Mouse (Mus musculus) neural tube, embryonic 15.5 days (tissue): Measurements from ENCODE around the gene Rbms3. TPM values are rescaled to one million over a fixed set of nuclear protein-coding genes. Genes with fewer than 3 reads are reported as not detected.

Experiments
- ATAC-seq: fragments of 200-750 bp; cut with Nextera tagmentation; 2 replicates; pipeline ENCODE4 v1.8.0; 2017; ENCODE audit warnings: mild to moderate bottlenecking, moderate TSS enrichment, moderate library complexity; ENCODE audit not compliant: low FRiP score
- H3K27ac ChIP-seq: fragments of 300-500 bp; sonication (generic); replicated peaks from 2 replicates; pipeline ENCODE4 v1.5.1; 2015; ENCODE audit warnings: mild to moderate bottlenecking, inconsistent platforms
- H3K27me3 ChIP-seq: fragments of 300-500 bp; sonication (generic); replicated peaks from 2 replicates; pipeline ENCODE4 v1.6.1; 2015; ENCODE audit warnings: inconsistent platforms
- H3K36me3 ChIP-seq: fragments of 300-500 bp; sonication (generic); 2 replicates; pipeline ENCODE4 v1.6.1; 2015; ENCODE audit warnings: inconsistent platforms
- H3K4me1 ChIP-seq: fragments of 300-500 bp; sonication (generic); 2 replicates; pipeline ENCODE4 v1.6.1; 2015; ENCODE audit warnings: inconsistent platforms
- H3K4me2 ChIP-seq: fragments of 300-500 bp; sonication (generic); 2 replicates; pipeline ENCODE4 v1.6.1; 2015; ENCODE audit warnings: inconsistent platforms, mild to moderate bottlenecking, moderate library complexity
- H3K4me3 ChIP-seq: fragments of 300-500 bp; sonication (generic); replicated peaks from 2 replicates; pipeline ENCODE4 v1.5.1; 2015; ENCODE audit warnings: mild to moderate bottlenecking, inconsistent platforms
- H3K9ac ChIP-seq: fragments of 300-500 bp; sonication (generic); replicated peaks from 2 replicates; pipeline ENCODE4 v1.6.1; 2015; ENCODE audit warnings: mild to moderate bottlenecking, inconsistent platforms
- H3K9me3 ChIP-seq: fragments of 300-500 bp; sonication (generic); replicated peaks from 2 replicates; pipeline ENCODE4 v1.6.1; 2016; ENCODE audit warnings: inconsistent platforms
- WGBS: fragments of 180-500 bp; shearing (Covaris S2); methylation state at CpG from one replicate; pipeline ENCODE4 v1.1.7; 2015; ENCODE audit warnings: mixed read lengths; 5-methylcytosine and 5-hydroxymethylcytosine counted together
- polyA plus RNA-seq: library from polyadenylated mRNA; unstranded; fragments of >200 nt; fragmentation: Nextera tagmentation; extraction: Ambion mirVana; gene quantifications from 2 replicates; pipeline ENCODE4 v1.2.1, GENCODE M21; 2015

Rbms3 gene
- polyA plus RNA-seq, 1 experiment from 2014 or later = 83.4 TPM

- 87% methylated on average over 9 of the region's 9 CpGs for WGBS
- H3K4me3 ChIP-seq = no peak overlapping the region
- no peaks in the 10 kb centered on the region for H3K27me3 ChIP-seq
- no peak overlapping the region for H3K4me2 ChIP-seq
- no peak overlapping the region for H3K9ac ChIP-seq
- H3K9me3 ChIP-seq = no peaks in the 10 kb centered on the region
- ATAC-seq = no peak
- H3K36me3 ChIP-seq = no peaks in the 10 kb centered on the region
- H3K4me1 ChIP-seq = peaks cover 3% of the 10 kb centered on the region; the same call in 1 of the 2 replicates
- H3K27ac ChIP-seq = no peak overlapping the region
Observed at GRCm38 (mm10) chr9:116945689-116946088, 684.0 kb downstream of the Rbms3 start.

- no peak for ATAC-seq
- WGBS = 79% methylated on average over 15 of the region's 15 CpGs
- H3K4me2 ChIP-seq = no peak overlapping the region
- no peaks in the 10 kb centered on the region for H3K36me3 ChIP-seq
- no peaks in the 10 kb centered on the region for H3K9me3 ChIP-seq
- no peak overlapping the region for H3K27ac ChIP-seq
- H3K4me3 ChIP-seq = no peak overlapping the region
- no peak overlapping the region for H3K9ac ChIP-seq
- H3K27me3 ChIP-seq = no peaks in the 10 kb centered on the region
- peaks cover 3% of the 10 kb centered on the region; the same call in 1 of the 2 replicates for H3K4me1 ChIP-seq
Observed at GRCm38 (mm10) chr9:116943902-116944301, 685.8 kb downstream of the Rbms3 start.

DNA sequence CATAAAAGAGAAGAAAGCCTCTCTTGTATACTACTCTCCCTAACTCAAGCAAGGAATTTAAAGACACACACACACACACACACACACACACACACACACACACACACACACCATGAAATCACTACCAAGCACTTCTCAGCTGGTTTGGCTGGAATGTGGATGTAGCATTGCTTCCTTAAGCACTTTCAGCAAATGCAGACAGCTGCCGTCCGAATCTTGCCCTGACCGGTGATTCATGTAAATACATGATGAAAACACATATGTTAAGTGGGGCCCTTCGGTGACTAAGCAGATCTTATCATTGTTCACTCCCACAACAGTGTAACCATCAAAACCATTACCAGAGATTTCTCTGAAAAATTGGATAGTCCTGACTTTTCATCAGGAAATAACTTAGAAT, 688.6 kb downstream of the Rbms3 start:
- 81% methylated on average over 4 of the region's 4 CpGs for WGBS
- Histone ChIP-seq H3K9ac (no peak overlapping the region), H3K27ac (no peak overlapping the region), H3K4me2 (no peak overlapping the region), H3K9me3 (no peaks in the 10 kb centered on the region), H3K27me3 (no peaks in the 10 kb centered on the region), H3K4me1 (peaks cover 3% of the 10 kb centered on the region; the same call in 1 of the 2 replicates), H3K36me3 (no peaks in the 10 kb centered on the region), H3K4me3 (no peak overlapping the region)
- no peak for ATAC-seq

GRCm38 (mm10) chr9:116940693-116941092, 689.0 kb downstream of the Rbms3 start:
- Histone ChIP-seq H3K36me3 (no peaks in the 10 kb centered on the region), H3K4me1 (peaks cover 3% of the 10 kb centered on the region; the same call in 1 of the 2 replicates), H3K4me2 (no peak overlapping the region), H3K9me3 (no peaks in the 10 kb centered on the region), H3K4me3 (no peak overlapping the region), H3K9ac (no peak overlapping the region), H3K27ac (peak overlapping the region; percentile 47; the same call in 1 of the 2 replicates), H3K27me3 (no peaks in the 10 kb centered on the region)
- 0 out of 2 replicates have a peak, but pooled peaks have one; percentile 28 for ATAC-seq
- 69% methylated on average over 8 of the region's 8 CpGs for WGBS

DNA sequence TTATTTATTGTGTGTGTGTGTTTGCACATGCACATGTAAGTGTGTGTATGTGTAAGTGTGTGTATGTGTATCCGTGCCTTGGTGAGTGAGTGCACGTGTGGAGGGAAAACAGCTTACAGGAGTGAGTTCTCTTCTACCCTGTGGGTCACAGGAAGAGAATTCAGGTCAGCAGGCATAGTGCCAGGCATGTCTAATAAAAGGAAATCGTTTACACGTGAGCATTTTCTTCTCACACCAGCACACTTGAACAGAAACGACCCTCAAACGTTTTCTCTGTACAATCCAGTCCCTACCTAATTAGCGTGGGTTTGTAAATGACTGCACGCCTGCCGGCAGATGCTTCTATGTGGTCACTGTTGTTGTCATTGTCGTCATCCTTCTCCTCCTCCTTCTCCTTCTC, 701.4 kb downstream of the Rbms3 start:
- H3K4me1 ChIP-seq = peaks cover 2% of the 10 kb centered on the region
- H3K4me2 ChIP-seq = no peak overlapping the region
- H3K27ac ChIP-seq = no peak overlapping the region
- H3K9ac ChIP-seq = no peak overlapping the region
- no peaks in the 10 kb centered on the region for H3K27me3 ChIP-seq
- ATAC-seq = no peak
- no peaks in the 10 kb centered on the region for H3K36me3 ChIP-seq
- H3K9me3 ChIP-seq = no peaks in the 10 kb centered on the region
- H3K4me3 ChIP-seq = no peak overlapping the region
- 28% methylated on average over 10 of the region's 10 CpGs for WGBS

DNA sequence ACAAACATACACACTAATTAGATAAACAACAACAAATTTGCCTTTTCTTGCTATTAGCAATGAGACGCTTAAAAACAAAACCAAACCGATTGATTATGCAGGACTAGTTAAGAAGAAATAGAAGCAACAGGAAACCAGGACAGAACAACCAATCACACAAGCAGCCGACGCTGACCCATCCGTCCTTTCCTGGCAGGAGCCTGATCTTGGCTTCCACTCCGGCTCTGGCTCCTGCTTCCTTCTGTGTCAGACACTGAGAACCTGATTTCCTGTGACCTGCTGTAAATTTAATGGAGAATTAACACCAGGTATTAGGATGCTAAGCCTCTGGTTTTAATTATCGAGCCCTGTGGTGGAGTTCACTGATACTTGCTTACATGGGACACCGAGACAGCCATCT, 706.6 kb downstream of the Rbms3 start:
- H3K27ac ChIP-seq = no peak overlapping the region
- peaks cover 9% of the 10 kb centered on the region for H3K4me1 ChIP-seq
- no peaks in the 10 kb centered on the region for H3K27me3 ChIP-seq
- no peak overlapping the region for H3K4me2 ChIP-seq
- H3K9ac ChIP-seq = no peak overlapping the region
- H3K9me3 ChIP-seq = no peaks in the 10 kb centered on the region
- WGBS = 88% methylated on average over 8 of the region's 8 CpGs
- no peaks in the 10 kb centered on the region for H3K36me3 ChIP-seq
- no peak for ATAC-seq
- H3K4me3 ChIP-seq = no peak overlapping the region

DNA sequence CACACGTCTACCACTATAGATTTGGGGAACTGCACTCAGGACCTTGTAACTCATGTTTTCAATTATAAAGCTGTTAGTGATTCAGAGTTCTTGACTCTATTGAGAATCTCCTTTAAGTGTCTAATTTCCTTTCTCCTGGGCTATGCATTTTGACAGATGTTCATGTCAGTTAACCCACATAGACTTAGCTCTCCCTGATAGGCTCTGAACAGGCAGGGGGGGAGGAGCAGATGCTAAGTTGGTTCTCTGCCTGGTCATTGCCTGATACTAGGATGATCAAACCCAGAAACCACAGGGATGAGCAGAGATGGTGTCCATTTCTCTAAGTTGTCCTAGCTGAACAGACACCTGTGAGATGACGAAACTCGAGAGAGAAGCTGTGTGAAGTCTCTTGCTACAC, 707.2 kb downstream of the Rbms3 start:
- WGBS = 90% methylated on average over 3 of the region's 3 CpGs
- peaks cover 7% of the 10 kb centered on the region for H3K4me1 ChIP-seq
- H3K4me3 ChIP-seq = no peak overlapping the region
- no peak overlapping the region for H3K9ac ChIP-seq
- H3K27ac ChIP-seq = no peak overlapping the region
- H3K4me2 ChIP-seq = no peak overlapping the region
- no peaks in the 10 kb centered on the region for H3K36me3 ChIP-seq
- ATAC-seq = no peak
- H3K9me3 ChIP-seq = no peaks in the 10 kb centered on the region
- no peaks in the 10 kb centered on the region for H3K27me3 ChIP-seq

- Histone ChIP-seq H3K9me3 (no peaks in the 10 kb centered on the region), H3K27me3 (no peaks in the 10 kb centered on the region), H3K4me1 (peaks cover 7% of the 10 kb centered on the region), H3K27ac (0 out of 2 replicates have a peak overlapping the region, but pooled peaks have one; percentile 9), H3K9ac (no peak overlapping the region), H3K4me2 (no peak overlapping the region), H3K36me3 (no peaks in the 10 kb centered on the region), H3K4me3 (no peak overlapping the region)
- no peak; the same call in 1 of the 2 replicates for ATAC-seq
- 18% methylated on average over 12 of the region's 12 CpGs for WGBS
Observed at GRCm38 (mm10) chr9:116919441-116920019, 710.2 kb downstream of the Rbms3 start.

DNA sequence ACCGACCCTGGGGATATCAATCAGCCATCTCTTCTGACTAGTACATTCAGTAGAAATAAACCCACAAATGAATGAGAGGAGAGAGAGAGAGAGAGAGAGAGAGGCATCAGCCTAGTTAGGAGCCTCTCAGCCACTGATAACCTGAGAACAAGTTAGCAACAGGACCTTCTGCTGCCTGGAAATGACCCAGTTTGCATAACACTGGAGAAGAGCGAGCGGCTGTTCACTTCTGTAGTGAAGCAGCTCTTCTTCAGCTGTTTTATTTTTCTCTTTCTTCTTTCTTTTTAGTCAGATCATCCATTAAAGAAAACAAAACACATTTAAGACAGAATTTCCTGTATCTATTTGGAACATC, 717.2 kb downstream of the Rbms3 start:
- ATAC-seq = no peak
- Histone ChIP-seq H3K4me3 (no peak overlapping the region), H3K27me3 (no peaks in the 10 kb centered on the region), H3K36me3 (no peaks in the 10 kb centered on the region), H3K4me1 (peaks cover 14% of the 10 kb centered on the region), H3K9ac (no peak overlapping the region), H3K9me3 (no peaks in the 10 kb centered on the region), H3K4me2 (no peak overlapping the region), H3K27ac (peak overlapping the region; percentile 23; the same call in 1 of the 2 replicates)
- 26% methylated on average over 3 of the region's 3 CpGs for WGBS

DNA sequence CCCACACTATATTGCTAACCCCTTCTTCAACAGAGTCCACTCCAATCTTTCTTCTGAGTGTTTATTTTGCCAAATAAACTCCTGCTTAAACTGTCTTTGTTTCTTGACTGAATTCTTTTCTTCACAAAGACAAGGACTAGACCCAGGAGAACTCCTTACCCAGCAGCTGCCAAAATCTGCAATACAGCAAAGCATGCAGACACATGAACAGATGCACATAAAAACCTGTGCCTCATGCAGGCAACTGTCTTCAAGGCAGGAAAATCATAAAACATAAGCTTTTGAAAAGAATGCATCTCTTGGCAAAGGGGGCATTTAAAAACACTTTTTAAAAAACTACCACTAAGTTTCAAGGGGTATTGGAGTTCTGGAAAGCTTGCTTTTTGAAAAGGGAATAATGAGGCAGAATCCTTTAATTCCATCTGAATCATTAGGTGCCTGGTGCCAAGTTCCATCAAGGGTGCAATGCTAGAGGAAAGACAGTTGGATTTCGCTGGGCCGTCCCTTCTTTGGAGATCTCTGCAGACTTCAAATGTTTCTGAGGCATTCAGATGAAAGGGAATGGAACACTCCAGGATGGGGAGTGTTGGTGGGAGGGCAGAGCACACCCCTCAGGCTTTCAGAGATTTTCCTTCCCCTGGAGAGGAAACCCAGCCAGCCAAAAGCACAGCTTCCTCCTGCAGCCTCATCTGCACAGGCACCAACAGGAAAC, 717.8 kb downstream of the Rbms3 start:
- Histone ChIP-seq H3K27ac (peak overlapping the region; percentile 23; the same call in 1 of the 2 replicates), H3K9ac (no peak overlapping the region), H3K9me3 (no peaks in the 10 kb centered on the region), H3K27me3 (no peaks in the 10 kb centered on the region), H3K4me1 (peaks cover 14% of the 10 kb centered on the region), H3K36me3 (no peaks in the 10 kb centered on the region), H3K4me2 (no peak overlapping the region), H3K4me3 (no peak overlapping the region)
- WGBS = 26% methylated on average over 2 of the region's 2 CpGs
- no peak for ATAC-seq

- no peak overlapping the region for H3K27ac ChIP-seq
- H3K36me3 ChIP-seq = no peaks in the 10 kb centered on the region
- WGBS = 80% methylated on average over 4 of the region's 4 CpGs
- no peak overlapping the region for H3K4me3 ChIP-seq
- no peaks in the 10 kb centered on the region for H3K27me3 ChIP-seq
- no peak overlapping the region for H3K9ac ChIP-seq
- peaks cover 14% of the 10 kb centered on the region for H3K4me1 ChIP-seq
- no peak overlapping the region for H3K4me2 ChIP-seq
- H3K9me3 ChIP-seq = no peaks in the 10 kb centered on the region
- no peak for ATAC-seq
Observed at GRCm38 (mm10) chr9:116909511-116909910, 720.2 kb downstream of the Rbms3 start.

DNA sequence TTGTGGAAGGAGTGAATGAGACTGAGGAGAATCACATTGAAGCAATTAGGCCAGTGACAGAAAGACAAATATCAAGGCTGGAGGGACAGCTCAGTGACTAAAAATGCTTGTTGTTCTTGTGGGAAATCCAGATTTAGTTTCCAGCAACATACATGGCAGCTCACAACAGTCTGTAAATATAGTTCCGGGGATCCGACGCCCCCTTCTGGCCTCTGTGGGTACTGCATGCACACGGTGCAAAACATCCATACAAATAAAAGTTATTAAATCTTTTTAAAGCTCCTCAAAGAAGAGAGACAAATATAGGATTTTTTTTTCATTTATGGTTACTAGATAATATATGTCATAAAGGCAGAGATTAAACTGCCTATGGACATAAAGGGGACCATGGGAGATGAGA, 722.8 kb downstream of the Rbms3 start:
- no peak overlapping the region for H3K4me3 ChIP-seq
- no peaks in the 10 kb centered on the region for H3K36me3 ChIP-seq
- 73% methylated on average over 4 of the region's 4 CpGs for WGBS
- peaks cover 3% of the 10 kb centered on the region; the same call in 1 of the 2 replicates for H3K4me1 ChIP-seq
- H3K4me2 ChIP-seq = no peak overlapping the region
- H3K9ac ChIP-seq = no peak overlapping the region
- H3K9me3 ChIP-seq = no peaks in the 10 kb centered on the region
- ATAC-seq = no peak
- no peaks in the 10 kb centered on the region for H3K27me3 ChIP-seq
- no peak overlapping the region for H3K27ac ChIP-seq
